Mouse (Mus musculus): ENCODE data around the gene Dnlz.

GRCm38 (mm10) chr2:26314281-26315071, 37.4 kb downstream of the Dnlz start:
- TF ChIP-seq ZNF384 (IDR thresholded peaks at IDR 0.05; ENCODE audit: low read depth, low read length) (no peak), TBP (IDR thresholded peaks at IDR 0.05; ENCODE audit: low read depth, low read length) (no peak), POLR2A (IDR thresholded peaks at IDR 0.05; ENCODE audit: control insufficient read depth in 1 of 2, insufficient read depth in 1 of 2, low read depth in 1 of 2, low read length in 2 of 2, poor library complexity in 1 of 2) (no peak), MAX (IDR thresholded peaks at IDR 0.05; ENCODE audit: low read length) (no peak), GABPA (IDR thresholded peaks at IDR 0.05; ENCODE audit: low read depth, low read length) (no peak), SMC3 (IDR thresholded peaks at IDR 0.05; ENCODE audit: low read depth, low read length) (no peak), RCOR1 (IDR thresholded peaks at IDR 0.05; ENCODE audit: low read depth, low read length) (no peak), CTCF (IDR thresholded peaks at IDR 0.05 in 2 of 3, conservative IDR thresholded peaks at IDR 0.05 in 1 of 3; ENCODE audit: control insufficient read depth in 1 of 3, insufficient read depth in 1 of 3, low read depth in 2 of 3, low read length in 3 of 3, poor library complexity in 1 of 3, severe bottlenecking in 1 of 3) (no peak), CHD1 (IDR thresholded peaks at IDR 0.05; ENCODE audit: low read depth, low read length) (no peak), NRF1 (IDR thresholded peaks at IDR 0.05; ENCODE audit: insufficient read depth, low read depth, low read length, poor library complexity, severe bottlenecking) (no peak), ZKSCAN1 (IDR thresholded peaks at IDR 0.05; ENCODE audit: low read depth, low read length) (no peak), HCFC1 (IDR thresholded peaks at IDR 0.05; ENCODE audit: low read depth, low read length) (no peak)
